Mouse (Mus musculus) erythroblast, embryonic 14.5 days (primary cell): Measurements from ENCODE around the gene Zdhhc22.

Experiments used
- GATA1 ChIP-seq: IDR thresholded peaks from 2 replicates; pipeline ENCODE4 v1.6.1; 2012; ENCODE audit warnings: low read length, inconsistent platforms, mixed read lengths
- TAL1 ChIP-seq: IDR thresholded peaks from 3 replicates; pipeline ENCODE4 v1.6.1; 2012; ENCODE audit warnings: low read length, inconsistent platforms, mixed read lengths

GRCm38 (mm10) chr12:86943421-86943820, 46.8 kb downstream of the Zdhhc22 start:
- TF ChIP-seq TAL1 = no peak
- TF ChIP-seq GATA1 = no peak
